Mouse (Mus musculus) liver, embryonic 14.5 days (tissue): ENCODE results near the gene Rnaset2b.
"Not testable (repeated sequence)": the region's sequence is repeated elsewhere in the genome, so short reads cannot be mapped to it uniquely, and the experiment has no call there.

ENCODE experiments used
- CTCF ChIP-seq: IDR thresholded peaks from 2 replicates; pipeline ENCODE4 v1.5.1; 2016; ENCODE audit warnings: antibody characterized with exemption, low read depth, control low read depth
- EP300 ChIP-seq: IDR thresholded peaks from 2 replicates; pipeline ENCODE4 v1.6.1; 2016; ENCODE audit warnings: antibody characterized with exemption, low read depth

DNA sequence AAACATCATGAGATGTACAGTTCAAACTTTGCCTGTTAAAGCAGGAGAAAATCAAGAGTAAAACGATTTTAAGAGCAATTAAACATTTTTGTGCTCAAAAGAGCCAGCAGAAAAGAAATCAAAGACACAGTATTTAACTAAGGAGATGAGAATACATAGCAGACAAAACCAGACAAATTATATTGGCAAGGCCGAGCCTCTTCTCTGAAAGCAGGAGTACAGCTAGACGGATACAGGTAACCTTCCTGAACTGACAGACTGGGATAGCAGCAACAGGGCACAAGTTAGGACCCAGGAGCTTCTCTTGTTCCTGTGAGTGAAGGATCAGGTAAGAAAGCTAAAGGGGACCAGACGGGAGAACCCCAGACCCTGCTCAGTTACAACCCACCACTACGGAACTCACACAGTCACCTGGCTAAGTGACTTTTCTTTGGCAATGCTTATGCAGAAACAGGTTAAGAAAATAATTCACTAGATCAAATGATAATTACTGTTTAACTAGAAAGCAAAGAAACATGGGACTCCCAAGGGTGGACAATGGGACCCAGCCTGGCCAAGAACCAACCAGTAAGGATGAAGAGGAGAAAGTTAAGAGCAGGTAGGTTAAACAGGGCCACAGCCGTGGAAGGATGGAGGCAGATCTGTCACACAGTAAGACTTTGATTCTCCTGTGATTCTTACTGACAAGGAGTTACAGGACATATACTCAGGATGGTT lies 10.7 kb upstream of the Rnaset2b start:
- TF ChIP-seq CTCF, EP300: not testable (repeated sequence)
